Mouse (Mus musculus) neural tube, embryonic 14.5 days (tissue): ENCODE measurements around the gene Sh3bp5l. TPM values are rescaled to one million over a fixed set of nuclear protein-coding genes. Genes with fewer than 3 reads are reported as not detected.

ENCODE experiments used
- ATAC-seq: fragments of 200-750 bp; cut with Nextera tagmentation; 2 replicates; pipeline ENCODE4 v1.8.0; 2017; ENCODE audit warnings: low read depth, mild to moderate bottlenecking, moderate TSS enrichment, moderate library complexity
- H3K27ac ChIP-seq: fragments of 300-500 bp; sonication (generic); 2 replicates; pipeline ENCODE4 v1.5.1; 2014; ENCODE audit warnings: low read depth, mild to moderate bottlenecking, control low read depth, low read length, moderate library complexity, mixed read lengths
- H3K27me3 ChIP-seq: fragments of 300-500 bp; sonication (generic); 2 replicates; pipeline ENCODE4 v1.6.1; 2014; ENCODE audit warnings: low read length; ENCODE audit not compliant: control insufficient read depth, insufficient read depth
- H3K36me3 ChIP-seq: fragments of 300-500 bp; sonication (generic); 2 replicates; pipeline ENCODE4 v1.6.1; 2014; ENCODE audit warnings: low read length, mixed read lengths; ENCODE audit not compliant: control insufficient read depth, insufficient read depth
- H3K4me1 ChIP-seq: fragments of 300-500 bp; sonication (generic); 2 replicates; pipeline ENCODE4 v1.6.1; 2014; ENCODE audit warnings: low read length; ENCODE audit not compliant: control insufficient read depth, insufficient read depth
- H3K4me2 ChIP-seq: fragments of 300-500 bp; sonication (generic); 2 replicates; pipeline ENCODE4 v1.6.1; 2014; ENCODE audit warnings: mild to moderate bottlenecking, low read depth, low read length, control low read depth
- H3K4me3 ChIP-seq: fragments of 300-500 bp; sonication (generic); 2 replicates; pipeline ENCODE4 v1.5.1; 2014; ENCODE audit warnings: low read depth, low read length, control low read depth, mixed read lengths
- H3K9ac ChIP-seq: fragments of 300-500 bp; sonication (generic); replicated peaks from 2 replicates; pipeline ENCODE4 v1.6.1; 2014; ENCODE audit warnings: low read depth, mild to moderate bottlenecking, control low read depth, low read length, mixed read lengths
- H3K9me3 ChIP-seq: fragments of 300-500 bp; sonication (generic); 2 replicates; pipeline ENCODE4 v1.6.1; 2016; ENCODE audit warnings: low read length; ENCODE audit not compliant: control insufficient read depth
- WGBS: fragments of 180-500 bp; shearing (Covaris S2); extraction: QIAGEN DNeasy Blood & Tissue Kit; methylation state at CpG from one replicate; pipeline ENCODE4 v1.1.7; 2014; 5-methylcytosine and 5-hydroxymethylcytosine counted together
- polyA plus RNA-seq: library from polyadenylated mRNA; unstranded; fragments of >200 nt; fragmentation: Nextera tagmentation; extraction: Ambion mirVana; gene quantifications from 2 replicates; pipeline ENCODE4 v1.2.1, GENCODE M21; 2014

Gene Sh3bp5l
- polyA plus RNA-seq, 1 experiment from 2014 or later = 32.8 TPM

GRCm38 (mm10) chr11:58379516-58379915, 49.0 kb downstream of the Sh3bp5l start:
- 93% methylated on average over 1 of the region's 1 CpGs for WGBS
- no peak overlapping the region for H3K4me2 ChIP-seq
- no peaks in the 10 kb centered on the region for H3K4me1 ChIP-seq
- H3K27me3 ChIP-seq = no peaks in the 10 kb centered on the region
- H3K36me3 ChIP-seq = no peaks in the 10 kb centered on the region
- no peak for ATAC-seq
- H3K4me3 ChIP-seq = no peak overlapping the region
- H3K27ac ChIP-seq = no peak overlapping the region
- H3K9ac ChIP-seq = no peak overlapping the region
- H3K9me3 ChIP-seq = no peaks in the 10 kb centered on the region

- no peak overlapping the region for H3K4me3 ChIP-seq
- no peaks in the 10 kb centered on the region for H3K36me3 ChIP-seq
- no peaks in the 10 kb centered on the region for H3K9me3 ChIP-seq
- ATAC-seq = no peak
- no peak overlapping the region for H3K9ac ChIP-seq
- H3K4me1 ChIP-seq = no peaks in the 10 kb centered on the region
- no peak overlapping the region for H3K4me2 ChIP-seq
- H3K27me3 ChIP-seq = no peaks in the 10 kb centered on the region
- 92% methylated on average over 6 of the region's 6 CpGs for WGBS
- H3K27ac ChIP-seq = no peak overlapping the region
Measured at GRCm38 (mm10) chr11:58382471-58382870, 51.9 kb downstream of the Sh3bp5l start.

Other genes with a start within 250 kb of the Sh3bp5l start
- not detected in 2 replicates for gene Gm12248, start 237.6 kb upstream of the Sh3bp5l start, polyA plus RNA-seq
- gene Cnot8, start 226.6 kb upstream of the Sh3bp5l start, polyA plus RNA-seq = 107 and 112 TPM in 2 replicates
- 14.9 and 15.6 TPM in 2 replicates for gene Gemin5, start 162.2 kb upstream of the Sh3bp5l start, polyA plus RNA-seq
- gene Mrpl22, start 159.1 kb upstream of the Sh3bp5l start, polyA plus RNA-seq = 96.2 and 101 TPM in 2 replicates
- gene Igtp, start 131.2 kb upstream of the Sh3bp5l start, polyA plus RNA-seq = 0.68 and 1.8 TPM in 2 replicates
- gene Irgm2, start 131.1 kb upstream of the Sh3bp5l start, polyA plus RNA-seq = 0.32 and 1.0 TPM in 2 replicates
- gene 4930438A08Rik, start 55.9 kb upstream of the Sh3bp5l start, polyA plus RNA-seq = not detected in 2 replicates
- 18.9 and 22.0 TPM in 2 replicates for gene Zfp692, start 23.7 kb upstream of the Sh3bp5l start, polyA plus RNA-seq
- 44.4 and 44.5 TPM in 2 replicates for gene Zfp672, start 385 bp upstream of the Sh3bp5l start, polyA plus RNA-seq
- not detected in 2 replicates for gene Lypd8, start 48.3 kb downstream of the Sh3bp5l start, polyA plus RNA-seq
- not detected in 2 replicates for gene 1810065E05Rik, start 90.4 kb downstream of the Sh3bp5l start, polyA plus RNA-seq
- not detected in 2 replicates for gene Gm12253, start 101.8 kb downstream of the Sh3bp5l start, polyA plus RNA-seq
- not detected in 2 replicates for gene Lypd9, start 122.2 kb downstream of the Sh3bp5l start, polyA plus RNA-seq
- gene Olfr30, start 131.5 kb downstream of the Sh3bp5l start, polyA plus RNA-seq = not detected in 2 replicates
- gene Olfr332, start 161.8 kb downstream of the Sh3bp5l start, polyA plus RNA-seq = not detected in 2 replicates
- gene Olfr331, start 171.8 kb downstream of the Sh3bp5l start, polyA plus RNA-seq = not detected in 2 replicates
- 0.39 TPM in 1 of 2 replicates, not detected in the other for gene Olfr330, start 204.1 kb downstream of the Sh3bp5l start, polyA plus RNA-seq
- 0.08 and 0.16 TPM in 2 replicates for gene Olfr329-ps, start 215.7 kb downstream of the Sh3bp5l start, polyA plus RNA-seq
- gene Olfr328, start 224.9 kb downstream of the Sh3bp5l start, polyA plus RNA-seq = 0.12 and 0.18 TPM in 2 replicates
- gene Olfr224, start 239.8 kb downstream of the Sh3bp5l start, polyA plus RNA-seq = 0.13 TPM in 1 of 2 replicates, not detected in the other
- not detected in 2 replicates for gene Olfr325, start 247.0 kb downstream of the Sh3bp5l start, polyA plus RNA-seq